Mouse (Mus musculus): ENCODE measurements around the gene Zswim1.
A peak's percentile ranks its signal among the peaks of the same experiment; 100 is the strongest.
"Not testable (repeated sequence)": the region's sequence is repeated elsewhere in the genome, so short reads cannot be mapped to it uniquely, and the experiment has no call there.

Zswim1 gene

DNA sequence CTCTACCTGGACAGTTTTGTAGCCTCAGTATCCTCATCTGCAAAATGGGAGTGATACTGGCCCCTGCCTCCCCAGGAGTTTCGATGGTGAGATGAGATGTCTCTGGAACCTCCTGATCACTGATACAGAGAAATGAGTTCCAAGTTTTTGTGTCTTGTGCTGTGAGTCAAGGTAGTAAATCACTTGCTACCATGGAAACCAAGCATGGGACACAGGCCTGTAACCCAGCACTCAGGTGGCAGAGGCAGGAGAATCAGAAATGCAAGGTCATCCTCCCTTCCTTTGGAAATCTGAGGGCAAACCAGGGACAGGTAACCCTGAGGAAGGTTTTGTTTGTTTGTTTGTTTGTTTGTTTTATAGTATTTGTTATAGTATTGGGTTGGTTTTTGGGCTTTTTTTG, 6.6 kb downstream of the Zswim1 start:
- DNase-seq (ENCODE audit: low spot score), result no peak

DNA sequence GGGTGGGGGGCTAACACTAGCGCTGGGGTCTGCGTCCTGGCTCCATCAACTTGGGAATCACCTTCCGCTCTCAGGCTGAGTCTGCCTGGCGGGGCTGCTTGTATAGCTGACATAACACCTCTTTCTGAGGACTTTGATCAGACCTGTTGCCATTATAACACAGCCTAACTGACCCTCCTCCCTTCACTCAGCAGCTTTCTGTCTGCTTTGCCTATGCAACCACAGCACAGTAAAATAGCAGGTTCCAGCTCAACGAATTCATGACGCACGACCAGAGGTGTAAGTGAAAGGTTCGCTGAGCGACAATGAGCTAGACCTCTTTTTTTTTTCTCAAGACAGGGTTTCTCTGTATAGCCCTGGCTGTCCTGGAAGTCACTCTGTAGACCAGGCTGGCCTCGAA, 8.5 kb downstream of the Zswim1 start:
- no peak for DNase-seq (ENCODE audit: low spot score)

DNA sequence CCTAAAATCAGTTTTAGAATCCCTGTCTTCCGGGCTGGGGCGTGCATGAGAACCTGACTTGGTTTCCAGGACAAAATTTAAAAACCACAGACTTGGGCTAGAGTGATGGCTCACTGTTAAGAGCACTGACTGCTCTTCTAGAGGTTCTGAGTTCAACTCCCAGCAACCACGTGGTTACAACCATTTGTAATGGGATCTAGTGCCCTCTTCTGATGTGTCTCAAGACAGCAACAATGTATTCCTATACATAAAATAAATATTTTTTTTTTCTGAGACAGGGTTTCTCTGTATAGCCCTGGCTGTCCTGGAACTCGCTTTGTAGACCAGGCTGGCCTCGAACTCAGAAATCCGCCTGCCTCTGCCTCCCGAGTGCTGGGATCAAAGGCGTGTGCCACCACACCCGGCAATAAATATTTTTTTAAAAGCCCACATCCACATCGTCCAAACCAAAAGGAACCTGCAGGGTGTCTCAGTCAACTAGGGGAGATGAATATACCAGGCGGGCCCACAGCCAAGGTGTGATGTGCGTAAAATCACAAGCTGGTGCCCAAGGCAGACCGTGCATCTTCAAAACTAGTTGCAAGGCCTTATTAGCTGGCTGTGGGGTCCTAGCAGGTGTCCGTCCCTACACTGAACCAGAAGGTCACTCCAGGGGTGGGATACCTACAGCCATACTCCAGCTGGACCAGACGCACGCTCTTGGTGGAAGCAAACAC, 9.7 kb downstream of the Zswim1 start:
- DNase-seq (ENCODE audit: low spot score), result no peak

DNA sequence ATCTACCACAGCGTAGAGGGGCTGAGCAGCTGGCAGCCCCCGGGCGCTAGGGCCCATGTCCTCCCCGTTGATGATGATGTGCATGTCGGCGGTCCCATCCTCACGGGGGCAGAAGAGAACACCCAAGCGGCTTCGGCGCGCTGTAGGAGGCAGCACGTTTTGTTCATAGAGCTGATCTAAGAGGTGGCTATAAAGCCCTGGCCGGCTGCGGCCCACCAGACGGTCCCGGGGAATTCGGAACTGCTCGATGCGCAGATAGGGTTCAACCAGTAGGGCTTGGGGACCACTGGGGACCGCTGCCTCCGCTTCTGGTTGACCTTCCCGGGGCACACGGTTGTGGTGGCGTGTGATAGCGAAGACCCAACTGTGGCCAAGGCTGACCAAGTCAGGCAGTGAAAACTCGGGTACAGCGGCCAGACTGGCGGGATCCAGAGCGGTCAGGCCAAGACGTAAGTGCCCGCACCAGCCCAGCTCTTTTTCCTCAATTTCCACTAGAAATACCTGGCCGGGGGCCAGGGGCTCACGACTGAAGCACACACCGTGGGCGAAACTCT, 10.3 kb downstream of the Zswim1 start, which contains the start of gene Ctsa:
Ctsa (plus strand) TSS at position 126 of the 554 bp plus-strand sequence.
- DNase-seq (ENCODE audit: low spot score), result peak; percentile 85

DNA sequence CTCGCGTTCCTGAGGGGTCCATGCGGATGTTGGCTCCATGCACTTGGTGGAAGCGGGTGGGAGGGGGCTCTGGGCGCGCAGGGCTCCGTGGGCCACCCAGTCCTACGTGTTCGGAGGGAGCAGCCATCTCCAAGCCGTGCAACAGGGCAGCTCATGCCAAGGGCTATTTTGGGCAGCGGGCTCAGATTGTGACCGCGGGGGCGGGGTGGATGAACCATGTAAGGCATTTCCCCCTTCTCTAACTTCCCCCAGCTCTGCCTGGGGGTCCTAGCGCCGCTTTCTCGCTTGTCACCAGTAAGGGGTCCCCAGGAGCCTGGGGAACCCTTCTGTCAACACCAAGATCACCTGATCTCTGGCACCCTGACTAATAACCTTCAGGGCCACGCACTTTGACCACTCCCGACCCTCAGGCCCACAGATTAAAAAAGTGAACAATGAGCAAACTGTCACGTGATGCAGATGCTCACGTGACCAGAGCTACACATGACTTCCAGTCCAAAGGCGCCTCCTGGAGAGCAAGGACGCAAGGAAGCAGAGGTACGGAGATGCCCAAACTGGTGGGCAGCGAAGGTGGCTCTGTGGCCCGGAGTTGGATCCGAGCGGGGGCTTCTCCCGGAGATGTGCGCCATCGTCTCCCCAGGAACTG, 11.0 kb downstream of the Zswim1 start, which contains the start of gene Neurl2:
Neurl2 (minus strand) TSS at position 143 of the 646 bp plus-strand sequence.
- DNase-seq (ENCODE audit: low spot score), result peak; percentile 93

DNA sequence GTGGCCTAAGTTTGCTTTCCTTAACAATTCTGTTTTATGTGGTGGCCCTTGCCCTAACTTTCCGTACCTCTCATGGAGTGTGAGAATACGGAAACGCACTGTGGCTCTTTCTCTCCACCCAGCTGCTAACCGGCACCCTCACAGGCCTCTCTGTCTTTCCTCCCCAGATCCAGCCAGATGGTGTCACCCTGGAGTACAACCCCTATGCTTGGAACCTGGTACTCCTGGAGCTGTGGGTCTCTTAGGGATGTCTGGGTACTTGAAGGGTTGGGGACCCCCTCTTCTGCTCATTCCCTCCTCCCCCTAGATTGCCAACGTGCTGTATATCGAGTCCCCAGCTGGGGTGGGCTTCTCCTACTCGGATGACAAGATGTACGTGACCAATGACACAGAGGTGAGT, 12.0 kb downstream of the Zswim1 start:
- no peak for DNase-seq (ENCODE audit: low spot score)

DNA sequence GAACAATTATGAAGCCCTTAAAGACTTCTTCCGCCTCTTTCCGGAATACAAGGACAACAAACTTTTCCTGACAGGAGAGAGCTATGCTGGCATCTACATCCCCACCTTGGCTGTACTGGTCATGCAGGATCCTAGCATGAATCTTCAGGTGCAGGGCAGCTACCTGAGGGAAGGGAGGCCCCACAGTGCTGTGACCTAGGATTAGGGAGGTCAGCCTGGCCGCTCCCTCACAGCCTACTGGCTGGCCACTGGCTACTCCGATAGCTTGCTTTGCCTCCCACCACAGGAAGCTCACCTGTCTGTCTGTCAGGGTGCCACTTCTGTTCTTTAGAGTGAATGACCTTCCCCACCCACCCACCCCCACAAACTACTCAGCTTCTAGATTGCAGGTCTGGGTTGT, 12.7 kb downstream of the Zswim1 start:
- no peak for DNase-seq (ENCODE audit: low spot score)

DNA sequence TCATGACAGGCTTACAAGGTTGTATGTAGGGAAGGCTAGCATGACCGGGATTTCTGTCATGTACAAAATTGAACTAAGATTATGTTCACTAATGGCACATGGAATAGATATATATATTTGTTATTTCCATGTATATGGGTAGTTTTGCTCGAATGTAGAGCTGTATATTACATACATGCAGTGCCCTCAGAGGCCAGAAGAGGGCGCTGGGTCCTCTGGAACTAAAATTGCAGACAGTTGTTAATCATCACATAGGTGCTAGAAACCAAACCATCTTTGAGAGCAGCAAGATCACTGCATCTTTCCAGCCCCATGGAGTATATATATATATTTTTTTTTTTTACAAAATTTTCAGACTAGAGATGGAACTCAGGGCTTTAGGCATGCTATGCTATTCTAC, 23.3 kb downstream of the Zswim1 start:
- DNase-seq (ENCODE audit: low spot score), result no peak

DNA sequence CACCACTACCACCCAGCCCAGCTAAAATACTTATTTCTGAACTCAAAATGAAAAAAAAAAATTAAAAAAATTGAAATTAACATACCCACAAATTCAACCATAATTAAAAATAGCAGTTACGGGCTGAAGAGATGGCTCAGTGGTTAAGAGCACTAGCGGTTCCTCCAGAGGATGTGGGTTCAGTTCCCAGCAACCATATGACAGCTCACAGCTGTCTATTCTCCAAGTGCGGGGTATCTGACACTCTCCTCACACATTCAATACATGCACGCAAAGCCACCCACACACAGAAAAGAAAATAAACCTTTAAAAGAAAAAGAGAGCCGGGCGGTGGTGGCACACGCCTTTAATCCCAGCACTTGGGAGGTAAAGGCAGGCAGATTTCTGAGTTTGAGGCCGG, 27.6 kb downstream of the Zswim1 start:
- no peak for DNase-seq (ENCODE audit: low spot score)

DNA sequence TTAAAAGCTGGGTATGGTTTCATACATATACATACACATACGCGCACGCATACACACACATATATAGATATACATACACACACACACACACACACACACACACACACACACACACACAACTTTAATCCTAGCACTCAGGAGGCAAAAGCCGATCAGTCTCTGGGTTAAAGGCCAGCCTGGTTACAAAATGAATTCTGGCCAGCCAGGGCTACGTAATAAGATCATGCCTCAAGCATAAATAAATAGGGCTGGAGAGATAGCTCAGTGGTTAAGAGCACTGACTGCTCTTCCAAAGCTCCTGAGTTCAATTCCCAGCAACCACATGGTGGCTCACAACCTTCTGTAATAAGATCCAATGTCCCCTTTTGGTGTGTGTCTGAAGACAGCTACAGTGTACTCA, 33.1 kb downstream of the Zswim1 start:
- not testable (repeated sequence) for DNase-seq (ENCODE audit: low spot score)

DNA sequence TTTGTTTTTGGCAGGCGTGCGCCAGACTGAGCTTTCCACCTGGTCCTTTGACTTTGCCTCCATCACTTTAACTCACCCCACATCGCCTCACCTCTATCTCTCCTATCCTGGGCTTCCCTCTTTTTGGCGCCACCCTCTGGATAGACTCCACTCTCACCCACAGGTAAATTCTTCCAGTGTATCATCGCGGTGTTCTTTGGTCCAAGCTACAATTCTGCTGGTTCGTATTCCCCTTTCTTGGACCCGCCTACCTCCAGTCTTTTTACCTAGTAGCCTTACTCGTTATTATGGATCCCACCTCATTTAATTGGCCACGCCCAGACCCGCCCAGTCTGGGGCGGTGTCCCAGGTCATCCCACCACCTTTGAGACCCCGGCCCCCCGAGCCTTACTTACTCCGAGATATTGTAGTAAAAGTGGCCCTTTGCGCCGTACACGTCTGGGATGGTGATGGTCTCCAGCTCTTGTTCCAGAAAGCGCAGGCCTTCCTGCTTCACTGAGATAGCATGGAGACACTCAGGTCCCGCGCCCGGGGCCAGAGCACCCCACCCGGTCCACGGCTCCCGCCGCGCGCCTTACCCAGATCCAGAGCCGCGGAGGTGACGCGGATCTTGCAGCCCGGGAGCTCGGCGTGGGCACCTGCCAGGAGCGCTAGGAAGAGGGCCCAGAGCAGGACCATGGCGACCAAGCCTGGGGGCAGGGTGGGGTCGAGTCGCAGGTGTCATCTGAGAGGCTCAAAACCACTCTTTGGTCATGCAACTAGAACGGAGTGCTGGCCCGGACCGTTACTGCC, 34.0 kb downstream of the Zswim1 start:
- no peak for DNase-seq (ENCODE audit: low spot score)

DNA sequence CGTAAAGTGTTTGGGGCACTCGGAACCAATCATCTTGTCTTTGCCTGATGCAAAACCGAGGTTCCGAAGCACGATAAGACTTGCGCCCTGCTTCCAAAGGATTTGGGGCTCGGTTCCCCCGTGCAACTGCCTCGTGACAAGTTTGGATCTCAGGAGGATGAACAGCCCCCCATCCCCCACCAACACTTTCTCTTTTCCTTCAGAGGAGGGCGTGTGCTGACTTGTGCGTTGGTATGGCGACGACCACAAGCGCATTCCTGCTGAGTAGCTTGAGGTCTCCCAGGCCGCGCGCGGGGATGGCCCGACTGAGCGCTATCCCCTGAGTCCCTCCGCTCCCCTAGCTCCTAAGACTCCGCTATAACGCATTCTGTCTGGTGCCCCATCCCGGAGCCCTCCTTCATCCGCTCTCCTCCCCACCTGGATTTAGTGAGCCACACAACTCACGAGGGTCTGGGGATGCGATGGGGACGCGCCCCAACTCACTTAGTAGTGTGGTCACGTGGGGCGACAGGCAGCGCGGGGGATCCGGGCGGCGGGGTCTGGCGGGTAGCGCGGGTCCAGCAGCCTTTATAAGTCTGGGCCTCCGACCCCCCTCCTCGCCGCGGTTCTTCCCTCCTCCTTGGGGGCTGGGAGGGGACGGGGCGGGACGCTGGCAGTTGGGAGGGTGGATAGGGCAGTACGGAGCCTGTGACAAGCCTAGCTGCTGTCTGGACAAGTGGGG, 34.8 kb downstream of the Zswim1 start, which contains the start of gene Pltp:
Pltp (minus strand) TSS at position 611 of the 721 bp plus-strand sequence.
- DNase-seq (ENCODE audit: low spot score), result peak; percentile 71

DNA sequence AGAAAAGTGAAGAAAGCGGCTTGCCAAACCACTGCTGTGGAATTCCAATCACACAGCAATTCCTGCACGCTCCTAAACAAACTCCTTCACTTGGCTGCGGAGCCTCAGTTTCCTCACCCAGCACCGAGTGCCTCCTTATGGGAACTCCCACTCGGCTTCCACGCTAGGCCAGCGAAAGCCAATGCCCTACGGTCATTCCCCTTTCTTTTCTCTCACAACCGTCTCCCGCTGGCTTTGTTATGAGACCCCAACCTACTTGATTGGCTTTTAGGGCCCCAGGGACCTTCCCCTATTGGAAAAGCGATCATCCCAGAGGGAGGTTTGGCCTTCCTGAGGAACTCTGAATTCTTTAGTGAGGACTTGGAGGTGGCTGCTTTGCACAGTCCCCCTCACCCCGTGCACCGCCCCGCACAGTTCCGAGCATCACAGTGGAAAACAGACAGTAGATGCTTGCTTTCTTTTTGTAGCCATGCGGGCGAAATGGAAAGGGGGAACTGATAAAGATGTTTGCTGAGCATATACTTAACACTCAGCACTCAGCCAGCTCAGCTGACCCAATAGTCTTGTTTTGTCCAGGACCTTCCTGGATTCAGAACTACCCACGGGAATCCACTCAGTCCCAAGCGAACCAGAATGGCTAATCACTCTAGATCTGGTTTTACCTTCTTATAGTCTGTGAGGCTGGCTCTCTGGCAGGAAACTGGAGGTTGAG, 35.5 kb downstream of the Zswim1 start:
- no peak for DNase-seq (ENCODE audit: low spot score)

DNA sequence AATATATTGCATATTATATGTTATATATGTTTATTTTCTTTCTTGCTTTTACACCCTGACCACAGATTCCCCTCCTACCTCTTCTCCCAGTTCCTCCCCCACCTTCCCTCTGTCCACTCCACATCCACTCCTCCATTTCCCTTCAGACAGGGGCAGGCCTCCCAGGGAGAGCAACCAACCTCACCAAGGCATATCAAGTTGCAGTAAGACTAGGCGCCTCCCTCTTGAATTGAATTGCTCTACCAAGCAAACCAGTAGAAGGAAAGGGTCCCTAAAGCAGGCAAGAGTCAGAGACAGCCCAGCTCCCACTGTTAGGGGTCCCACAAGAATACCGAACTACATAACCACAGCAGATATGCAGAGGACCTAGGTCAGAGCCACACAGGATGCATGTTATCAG, 36.7 kb downstream of the Zswim1 start:
- DNase-seq (ENCODE audit: low spot score), result no peak

DNA sequence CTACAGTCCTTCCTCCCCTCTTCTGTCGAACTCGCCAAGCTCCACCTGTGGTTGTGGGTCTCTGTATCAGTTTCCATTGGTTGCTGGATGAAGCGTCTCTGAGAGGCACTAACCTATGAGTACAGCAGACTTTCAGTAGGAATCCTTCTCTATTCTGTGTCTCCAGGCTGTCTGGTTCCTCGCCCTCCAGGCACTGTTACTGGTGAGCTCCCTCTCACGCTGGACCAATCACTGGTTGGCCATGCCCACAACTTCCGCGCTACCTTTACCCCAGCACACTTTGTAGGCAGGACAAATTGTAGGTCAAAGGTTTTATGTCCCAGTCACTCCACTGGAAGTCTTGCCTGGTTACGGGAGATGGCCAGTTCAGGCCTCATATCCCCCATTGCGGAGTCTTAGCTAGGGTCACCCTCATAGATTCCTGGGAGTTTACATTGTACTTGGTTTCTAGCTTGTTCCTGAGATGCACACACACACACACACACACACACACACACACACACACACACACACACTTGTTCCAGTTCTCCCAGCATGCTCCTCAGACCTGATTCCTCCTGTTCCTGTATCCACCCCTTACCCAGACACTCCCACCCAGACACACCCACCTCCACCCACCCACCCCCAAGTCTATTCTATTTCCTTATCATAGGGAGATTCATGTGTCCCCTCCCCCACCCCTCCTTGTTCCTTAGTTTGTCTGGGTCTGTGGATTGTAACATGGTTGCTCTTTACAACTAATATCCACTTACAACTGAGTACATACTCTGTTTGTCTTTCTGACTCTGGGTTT, 37.4 kb downstream of the Zswim1 start:
- no peak for DNase-seq (ENCODE audit: low spot score)

DNA sequence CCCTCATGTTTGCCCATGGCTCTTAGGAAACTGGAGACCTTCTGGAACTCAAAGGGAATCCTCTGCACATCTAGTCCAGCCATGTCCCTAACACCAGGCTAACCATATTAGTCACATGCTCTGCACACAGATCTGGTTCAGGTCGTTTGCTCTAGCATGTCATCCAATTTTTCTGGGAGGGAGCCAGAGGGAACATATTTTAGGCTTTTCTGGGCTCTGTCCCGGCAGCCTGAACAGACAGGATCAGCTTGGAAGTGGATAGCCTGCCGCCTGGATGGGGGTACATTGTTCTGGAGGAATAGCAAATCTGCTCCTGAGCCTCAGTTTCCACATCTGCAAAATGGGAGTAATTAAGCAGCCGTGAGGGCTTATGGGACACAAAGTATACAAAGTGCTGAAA, 38.6 kb downstream of the Zswim1 start:
- DNase-seq (ENCODE audit: low spot score), result no peak

DNA sequence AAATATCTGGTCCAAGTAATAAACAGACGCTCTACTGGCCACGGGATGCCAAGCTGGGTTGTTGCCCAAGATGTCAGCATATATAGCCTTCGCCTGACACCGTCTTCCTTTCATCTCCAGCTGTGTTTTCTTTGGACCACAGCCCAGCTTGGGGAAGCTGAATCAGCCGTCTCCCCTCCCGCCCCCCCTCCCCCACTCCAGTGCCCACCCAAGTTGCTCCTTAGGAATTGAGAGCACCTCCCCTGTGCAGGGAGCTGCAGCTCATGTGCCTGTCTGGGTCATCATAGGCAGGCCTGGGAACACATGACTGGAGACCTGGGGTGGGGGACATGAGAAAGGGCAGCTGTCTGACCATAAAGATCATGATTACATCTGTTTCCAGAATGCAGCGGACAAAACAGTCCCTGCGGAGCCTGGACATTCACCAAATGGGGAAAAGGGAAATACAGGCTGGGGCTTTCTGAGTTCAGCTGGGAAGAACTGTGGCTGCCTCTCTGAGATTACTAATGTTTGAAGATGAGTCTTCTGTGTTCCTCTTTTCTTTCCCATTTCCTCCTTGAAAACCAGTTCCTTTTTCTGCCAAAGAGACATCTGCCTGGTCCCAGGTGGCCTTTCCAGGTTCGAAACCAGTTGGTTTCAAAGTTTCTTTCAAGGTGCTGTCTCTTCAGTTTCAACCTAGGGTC, 39.8 kb downstream of the Zswim1 start:
- DNase-seq (ENCODE audit: low spot score), result peak; percentile 84

DNA sequence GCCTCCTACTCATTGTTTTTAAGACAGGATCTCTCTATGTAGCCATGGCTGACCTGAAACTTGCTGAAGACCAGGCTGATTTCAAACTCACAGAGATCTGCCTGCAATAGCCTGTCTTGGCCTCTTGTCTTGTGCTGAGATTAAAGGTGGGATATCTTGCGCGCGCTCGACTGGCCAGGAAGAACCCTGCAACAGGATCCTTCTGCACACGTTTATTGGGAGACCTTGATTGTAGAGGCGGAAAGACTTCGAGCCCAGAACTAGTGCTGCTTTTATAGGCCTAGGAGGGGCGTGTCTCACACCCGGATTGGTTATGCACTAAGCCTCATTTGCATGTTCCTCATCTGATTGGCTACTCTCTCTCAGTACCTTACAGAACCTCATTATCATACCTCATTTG, 40.9 kb downstream of the Zswim1 start:
- DNase-seq (ENCODE audit: low spot score), result not testable (repeated sequence)

DNA sequence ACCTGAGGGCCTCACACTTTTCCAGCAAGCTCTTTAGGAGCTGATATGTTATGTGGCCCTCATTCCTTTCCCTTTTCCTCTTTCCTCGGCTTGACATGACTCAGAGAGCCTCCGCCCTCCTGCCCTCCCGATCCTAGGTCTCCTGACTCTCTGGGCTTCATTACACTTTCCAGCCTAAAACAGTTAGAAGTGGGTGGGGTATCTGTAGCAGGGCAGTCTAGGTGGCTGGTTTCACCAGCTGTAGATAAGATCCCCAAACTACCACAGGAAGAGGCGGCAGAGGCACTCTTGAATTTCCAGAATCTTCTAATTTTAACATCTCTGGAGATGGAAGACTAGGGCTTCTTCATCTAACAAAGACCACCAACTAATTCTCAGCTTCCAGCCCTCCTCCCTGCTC, 42.1 kb downstream of the Zswim1 start:
- no peak for DNase-seq (ENCODE audit: low spot score)
